Mouse (Mus musculus) lung, adult 2 months (tissue): ENCODE measurements around the gene Sufu.

Experiments
- CTCF ChIP-seq: fragments of 200-500 bp; IDR thresholded peaks from 2 replicates; pipeline ENCODE4 v1.5.1; 2011; ENCODE audit warnings: mild to moderate bottlenecking, low read length, control low read depth; ENCODE audit not compliant: insufficient read depth
- POLR2A ChIP-seq: fragments of 200-500 bp; IDR thresholded peaks from 2 replicates; pipeline ENCODE4 v1.6.1; 2011; ENCODE audit warnings: low read depth, mild to moderate bottlenecking, control low read depth, low read length, borderline replicate concordance; ENCODE audit errors: extremely low read depth

DNA sequence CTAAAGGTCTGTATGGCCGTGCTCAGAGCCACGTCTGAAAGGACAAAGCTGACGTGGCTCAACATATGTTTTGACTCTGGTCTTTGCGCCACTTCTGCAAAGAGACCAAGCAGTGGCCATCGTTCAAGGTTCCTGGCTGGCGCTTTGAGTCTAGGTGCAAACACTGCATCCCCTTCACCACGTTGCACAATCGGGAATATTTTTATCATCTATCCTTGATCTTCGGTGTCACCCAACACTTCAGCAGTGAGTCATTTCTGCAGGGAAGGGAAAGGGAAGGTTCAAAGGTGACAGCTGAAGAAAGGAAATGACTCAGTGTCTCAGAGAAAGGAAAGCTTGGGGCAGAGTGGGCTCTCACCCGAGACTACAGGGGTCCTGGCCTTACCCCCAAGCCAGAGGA, 62.6 kb downstream of the Sufu start:
- no peak for TF ChIP-seq CTCF
- TF ChIP-seq POLR2A: no peak
